Mouse (Mus musculus) thymus, postnatal 10 days (tissue): ENCODE results near the gene Des.

Experiments
- DNase-seq, 2 experiments: peaks; one replicate each; pipeline ENCODE4 v3.0.0; 2021; ENCODE audit warnings: low spot score in 2 of 2

Des gene

GRCm38 (mm10) chr1:75384470-75385141, 24.5 kb downstream of the Des start:
- no peak for DNase-seq

DNA sequence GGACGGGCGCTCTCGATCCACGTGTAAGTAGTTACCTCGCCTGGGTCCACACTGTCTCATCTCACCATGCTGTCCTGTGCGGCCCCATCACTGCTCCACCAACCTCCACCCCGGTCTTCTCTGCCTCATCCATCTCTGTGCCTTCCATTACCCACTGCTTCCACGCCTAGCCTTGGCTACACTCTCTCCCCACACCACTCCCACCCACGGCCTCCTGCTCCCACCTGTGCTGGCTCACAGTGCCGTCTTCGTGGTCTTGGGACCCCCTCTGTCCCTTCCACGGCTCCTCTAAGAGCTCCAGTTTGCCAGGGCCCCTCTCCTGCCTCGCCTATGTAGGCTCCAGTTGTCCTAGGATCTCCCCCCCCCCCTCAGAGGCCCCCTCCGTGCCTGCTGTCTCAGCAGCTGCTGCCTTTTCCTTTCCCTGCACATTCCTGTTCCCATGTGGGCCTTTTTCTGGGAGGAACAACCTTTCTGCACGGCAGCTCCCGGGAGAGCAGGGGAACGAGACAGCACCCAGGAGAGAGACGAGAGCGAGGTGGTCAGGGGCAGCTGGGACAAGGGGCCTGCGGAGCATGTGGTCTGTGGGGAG, 25.1 kb downstream of the Des start:
- no peak for DNase-seq

- no peak for DNase-seq
Measured at GRCm38 (mm10) chr1:75386149-75386548, 26.0 kb downstream of the Des start.

DNA sequence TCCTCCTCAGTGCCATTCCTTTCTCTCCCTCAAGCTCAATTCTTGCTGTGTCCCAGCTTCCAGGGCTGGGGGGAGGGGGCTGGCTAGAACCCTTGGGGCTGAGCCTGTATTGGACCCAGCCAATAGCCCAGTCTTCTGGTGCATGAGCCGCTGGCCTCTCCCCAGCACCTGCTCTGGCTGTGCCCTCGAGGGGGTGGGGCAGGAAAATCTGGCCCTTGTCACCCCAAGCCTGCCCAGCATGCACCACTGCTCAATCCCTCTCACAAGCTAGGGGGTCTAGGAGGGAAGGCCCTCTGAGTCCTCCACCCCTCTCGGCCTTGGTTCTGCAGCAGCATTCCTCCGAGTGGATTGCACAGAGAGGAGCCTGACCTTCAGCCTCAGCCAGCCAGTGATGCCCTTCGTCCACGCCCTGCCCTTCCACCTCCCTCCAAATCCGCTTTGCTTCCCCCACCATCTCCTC, 27.4 kb downstream of the Des start:
- DNase-seq, result no peak

GRCm38 (mm10) chr1:75387929-75388897, 28.1 kb downstream of the Des start:
- DNase-seq, result no peak

DNA sequence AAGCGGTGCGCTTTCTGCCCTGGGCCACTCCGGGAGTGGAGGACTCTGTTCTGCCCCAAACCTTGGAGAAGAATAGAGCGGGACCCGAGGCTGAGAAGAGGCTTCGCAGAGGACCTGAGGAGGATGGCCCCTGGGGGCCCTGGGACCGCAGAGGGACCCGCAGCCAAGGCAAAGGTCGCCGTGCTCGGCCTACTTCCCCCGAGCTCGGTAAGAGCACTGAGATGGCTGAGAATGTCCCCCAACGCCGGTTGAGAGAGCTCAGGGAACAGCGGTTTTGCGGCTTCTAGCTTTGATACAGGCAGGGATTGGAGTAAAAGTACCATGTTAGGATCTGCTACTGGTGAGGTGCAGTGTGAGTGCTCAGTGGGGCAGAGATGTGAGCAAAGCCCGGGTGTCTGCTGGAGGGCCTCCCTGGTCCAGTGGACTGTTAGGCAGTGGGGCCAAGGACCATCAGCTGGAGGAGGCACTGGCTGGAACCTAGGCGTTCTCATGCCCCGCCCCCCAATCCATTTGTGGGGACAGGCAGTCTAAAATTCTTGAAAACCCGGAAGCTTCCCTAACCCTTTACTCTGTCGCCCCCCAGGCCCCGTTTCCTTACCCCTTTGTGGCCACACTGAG, 28.9 kb downstream of the Des start:
- DNase-seq, result no peak

DNA sequence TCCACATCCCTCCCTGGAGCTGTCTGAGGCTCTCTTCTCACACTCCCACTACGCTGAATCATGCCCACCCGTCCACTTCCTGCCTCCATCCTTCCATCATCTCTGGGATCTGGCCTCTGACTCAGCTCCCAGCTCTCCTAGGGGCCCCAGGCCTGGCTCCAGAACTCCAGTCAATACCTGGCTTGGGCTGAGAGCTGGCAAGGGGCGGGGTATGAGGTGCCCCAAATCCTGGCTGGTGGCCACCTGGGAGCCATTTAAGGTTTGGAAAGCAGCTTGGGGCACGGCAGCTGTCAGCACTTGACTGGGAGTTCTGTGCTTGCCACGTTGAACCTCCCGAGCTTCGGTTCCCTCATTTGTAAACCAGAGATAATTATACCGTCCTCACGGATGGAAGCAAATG, 33.0 kb downstream of the Des start:
- no peak for DNase-seq

GRCm38 (mm10) chr1:75393846-75394245, 33.7 kb downstream of the Des start:
- no peak for DNase-seq

GRCm38 (mm10) chr1:75398761-75399402, 38.8 kb downstream of the Des start:
- DNase-seq, result peak; percentile 21 to 54

DNA sequence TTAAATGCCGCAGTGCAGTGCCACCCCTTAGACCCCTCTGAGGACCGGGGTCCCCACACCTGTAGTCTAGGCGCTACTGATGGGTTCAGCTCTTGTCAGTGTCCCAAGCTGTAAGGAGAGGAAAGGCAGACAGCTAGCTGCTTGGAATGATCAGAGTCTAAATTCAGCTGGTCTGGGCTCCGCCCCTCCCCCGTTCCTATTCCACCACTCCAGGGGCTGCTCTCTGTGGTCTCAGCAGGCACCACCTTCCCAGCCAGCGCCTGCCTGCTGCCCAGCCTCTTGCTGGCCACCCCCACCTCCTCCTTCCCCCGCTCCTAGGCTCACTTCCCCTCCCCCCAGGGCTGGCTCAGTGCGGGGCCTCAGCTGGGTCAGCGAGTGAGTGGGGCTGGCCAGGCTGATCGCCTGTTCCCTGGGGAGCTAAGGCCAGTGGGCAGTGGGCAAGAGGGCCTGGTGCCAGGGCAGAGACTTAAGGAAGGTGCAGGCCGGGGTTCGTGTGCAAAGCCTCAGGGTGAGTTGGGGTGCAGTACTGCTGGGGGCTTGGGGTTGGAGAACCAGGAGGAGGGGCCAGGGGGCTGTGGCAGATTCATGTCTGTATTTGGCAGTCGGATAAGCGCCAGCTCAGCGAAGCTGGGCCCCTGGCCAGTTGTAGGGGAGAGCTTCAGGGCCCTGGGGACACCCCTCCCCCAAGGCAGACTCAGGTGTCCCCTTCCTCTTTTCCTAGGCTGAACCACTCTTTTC, 39.8 kb downstream of the Des start:
- DNase-seq, result no peak

DNA sequence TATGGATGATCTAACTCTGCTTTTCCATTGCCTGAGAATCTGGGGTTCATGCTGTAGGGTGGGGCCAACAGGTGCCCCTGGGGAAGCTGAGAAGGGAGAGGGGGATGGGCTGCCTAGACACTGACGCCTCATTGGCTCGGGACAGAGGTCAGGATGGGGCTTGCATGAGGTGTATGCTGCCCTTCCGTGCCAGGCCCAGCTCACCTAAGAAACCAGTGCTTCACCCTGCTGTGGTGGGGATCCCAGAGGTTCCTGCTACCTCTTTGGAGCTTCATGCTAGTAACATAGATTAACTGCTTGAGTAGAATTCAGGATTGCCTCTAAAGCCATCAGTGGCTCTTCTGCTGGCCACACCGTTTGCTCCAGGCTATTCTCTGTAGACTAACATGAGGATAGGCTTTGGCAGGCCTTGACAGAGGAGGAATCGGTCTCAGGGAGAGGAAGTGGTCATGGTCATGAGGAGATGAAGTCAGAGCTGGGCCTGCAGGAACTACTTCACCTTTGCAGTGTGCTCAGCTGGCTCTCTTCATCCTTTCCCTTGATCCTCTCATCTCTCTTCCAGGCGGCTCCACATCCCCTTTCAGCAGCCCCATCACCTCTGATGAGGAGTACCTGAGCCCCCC, 40.5 kb downstream of the Des start:
- no peak for DNase-seq

- no peak for DNase-seq
Measured at GRCm38 (mm10) chr1:75405547-75405946, 45.4 kb downstream of the Des start.

DNA sequence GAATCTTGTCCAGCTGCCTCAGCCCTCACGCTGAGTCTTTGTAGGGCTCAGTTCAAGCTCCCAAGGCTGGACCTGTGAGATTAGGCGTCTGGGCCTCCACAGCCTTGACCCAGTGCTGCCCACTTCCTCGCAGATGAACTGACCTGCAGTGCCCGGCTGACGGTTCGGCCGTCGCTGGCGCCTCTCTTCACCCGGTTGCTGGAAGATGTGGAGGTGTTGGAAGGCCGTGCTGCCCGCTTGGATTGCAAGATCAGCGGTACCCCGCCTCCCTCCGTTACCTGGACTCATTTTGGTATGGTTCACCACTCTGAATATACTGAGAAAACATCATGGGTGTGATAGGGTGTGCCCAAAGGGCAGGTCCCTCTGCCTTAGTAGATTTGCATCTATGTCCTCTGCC, 46.0 kb downstream of the Des start:
- DNase-seq, result no peak

DNA sequence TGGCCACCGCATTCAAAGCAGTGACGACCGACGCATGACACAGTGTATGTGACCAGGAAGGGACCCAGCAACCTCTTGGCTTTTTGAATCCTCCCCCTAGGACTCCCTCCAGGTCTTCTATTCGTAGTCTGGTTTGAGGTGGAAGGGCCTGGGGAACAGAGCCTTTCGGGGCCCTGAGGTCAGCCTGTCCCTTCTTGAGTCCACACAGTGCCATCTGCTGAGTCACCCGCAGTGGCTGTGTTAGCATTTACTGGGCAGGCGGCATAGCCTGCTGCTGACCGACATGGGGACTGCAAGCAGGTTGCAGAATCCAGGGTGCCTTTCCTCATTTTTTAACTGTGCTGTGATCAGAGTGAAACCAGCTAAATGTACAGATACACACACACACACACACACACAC, 46.9 kb downstream of the Des start:
- no peak for DNase-seq

GRCm38 (mm10) chr1:75408210-75408609, 48.1 kb downstream of the Des start:
- no peak for DNase-seq

GRCm38 (mm10) chr1:75409950-75410349, 49.8 kb downstream of the Des start:
- no peak for DNase-seq

GRCm38 (mm10) chr1:75412196-75412595, 52.1 kb downstream of the Des start:
- no peak for DNase-seq

- DNase-seq, result peak; percentile 50 to 73
Measured at GRCm38 (mm10) chr1:75413749-75414148, 53.6 kb downstream of the Des start.
